Mouse (Mus musculus): Measurements from ENCODE around the gene Cnr1. TPM values are rescaled to one million over a fixed set of nuclear protein-coding genes. Genes with fewer than 3 reads are reported as not detected.

Gene Cnr1
- polyA plus RNA-seq, 1 experiment from 2014 or later: 33.9 TPM

- no peak overlapping the region for H3K4me3 ChIP-seq
- H3K9ac ChIP-seq: no peak overlapping the region
- H3K27ac ChIP-seq: no peak overlapping the region
- H3K36me3 ChIP-seq: no peaks in the 10 kb centered on the region
- H3K4me2 ChIP-seq (replicated peaks): no peak overlapping the region
- WGBS: 80% methylated on average over 5 of the region's 5 CpGs
- no peaks in the 10 kb centered on the region for H3K9me3 ChIP-seq
- no peaks in the 10 kb centered on the region for H3K4me1 ChIP-seq
- H3K27me3 ChIP-seq (replicated peaks): no peaks in the 10 kb centered on the region
- no peak for ATAC-seq (ENCODE audit: low FRiP score, low read depth)
Measured at GRCm38 (mm10) chr4:33915730-33916129, 8.7 kb upstream of the Cnr1 start.

- 56% methylated on average over 5 of the region's 5 CpGs for WGBS
- peaks cover 24% of the 10 kb centered on the region for H3K27me3 ChIP-seq (replicated peaks)
Measured at GRCm38 (mm10) chr4:33920807-33921206, 3.6 kb upstream of the Cnr1 start.

GRCm38 (mm10) chr4:33923151-33923760 is 1.1 kb upstream of the Cnr1 start:
- Histone ChIP-seq H3K27ac (0 out of 2 replicates have a peak overlapping the region, but pooled peaks have one; percentile 87), H3K27me3 (replicated peaks) (peaks cover 24% of the 10 kb centered on the region)
- ATAC-seq (ENCODE audit: low FRiP score, low read depth): no peak; the same call in 1 of the 2 replicates

More at GRCm38 (mm10) chr4:33920807-33921206, 3.6 kb upstream of the Cnr1 start:
- no peaks in the 10 kb centered on the region for H3K36me3 ChIP-seq
- no peak overlapping the region for H3K9ac ChIP-seq
- H3K4me1 ChIP-seq: peaks cover 4% of the 10 kb centered on the region; the same call in 1 of the 2 replicates
- H3K27ac ChIP-seq: no peak overlapping the region
- H3K4me2 ChIP-seq (replicated peaks): no peak overlapping the region
- no peaks in the 10 kb centered on the region for H3K9me3 ChIP-seq
- no peak overlapping the region for H3K4me3 ChIP-seq
- no peak for ATAC-seq (ENCODE audit: low FRiP score, low read depth)

GRCm38 (mm10) chr4:33923761-33924233 is 596 bp upstream of the Cnr1 start:
- H3K27me3 ChIP-seq (replicated peaks): peaks cover 24% of the 10 kb centered on the region
- peak; percentile 70 for ATAC-seq (ENCODE audit: low FRiP score, low read depth)
- no peaks in the 10 kb centered on the region for H3K9me3 ChIP-seq
- H3K4me3 ChIP-seq: peak overlapping the region; percentile 68
- H3K4me1 ChIP-seq: peaks cover 4% of the 10 kb centered on the region; the same call in 1 of the 2 replicates
- under 1% methylated on average over 55 of the region's 55 CpGs for WGBS
- peak overlapping the region; percentile 95 for H3K4me2 ChIP-seq (replicated peaks)
- peak overlapping the region; percentile 89 for H3K9ac ChIP-seq
- no peaks in the 10 kb centered on the region for H3K36me3 ChIP-seq
- H3K27ac ChIP-seq: peak overlapping the region; percentile 87

More at GRCm38 (mm10) chr4:33923151-33923760, 1.1 kb upstream of the Cnr1 start:
- Histone ChIP-seq H3K4me2 (replicated peaks) (peak overlapping the region; percentile 95), H3K9ac (peak overlapping the region; percentile 89), H3K4me1 (peaks cover 4% of the 10 kb centered on the region; the same call in 1 of the 2 replicates), H3K36me3 (no peaks in the 10 kb centered on the region), H3K4me3 (peak overlapping the region; percentile 68), H3K9me3 (no peaks in the 10 kb centered on the region)
- under 1% methylated on average over 19 of the region's 19 CpGs for WGBS

GRCm38 (mm10) chr4:33924889-33925245 is 474 bp downstream of the Cnr1 start:
- Histone ChIP-seq H3K4me1 (peaks cover 7% of the 10 kb centered on the region; the same call in 1 of the 2 replicates), H3K36me3 (no peaks in the 10 kb centered on the region), H3K9ac (peak overlapping the region; percentile 89), H3K27ac (peak overlapping the region; percentile 87), H3K27me3 (replicated peaks) (peaks cover 24% of the 10 kb centered on the region), H3K4me2 (replicated peaks) (peak overlapping the region; percentile 95), H3K4me3 (peak overlapping the region; percentile 68), H3K9me3 (no peaks in the 10 kb centered on the region)
- no peak; the same call in 1 of the 2 replicates for ATAC-seq (ENCODE audit: low FRiP score, low read depth)
- WGBS: under 1% methylated on average over 24 of the region's 24 CpGs

GRCm38 (mm10) chr4:33925489-33925888 is 1.1 kb downstream of the Cnr1 start:
- H3K9me3 ChIP-seq: no peaks in the 10 kb centered on the region
- WGBS: 56% methylated on average over 4 of the region's 4 CpGs
- ATAC-seq (ENCODE audit: low FRiP score, low read depth): no peak
- H3K4me2 ChIP-seq (replicated peaks): peak overlapping the region; percentile 95
- peaks cover 24% of the 10 kb centered on the region for H3K27me3 ChIP-seq (replicated peaks)
- peak overlapping the region; percentile 68 for H3K4me3 ChIP-seq
- peak overlapping the region; percentile 87; the same call in 1 of the 2 replicates for H3K27ac ChIP-seq
- H3K9ac ChIP-seq: no peak overlapping the region
- no peaks in the 10 kb centered on the region for H3K36me3 ChIP-seq
- peaks cover 7% of the 10 kb centered on the region; the same call in 1 of the 2 replicates for H3K4me1 ChIP-seq

GRCm38 (mm10) chr4:33926010-33926409 is 1.6 kb downstream of the Cnr1 start:
- peaks cover 24% of the 10 kb centered on the region for H3K27me3 ChIP-seq (replicated peaks)
- no peak for ATAC-seq (ENCODE audit: low FRiP score, low read depth)
- 0 out of 2 replicates have a peak overlapping the region, but pooled peaks have one; percentile 6 for H3K9ac ChIP-seq
- H3K4me2 ChIP-seq (replicated peaks): peak overlapping the region; percentile 47
- peaks cover 7% of the 10 kb centered on the region; the same call in 1 of the 2 replicates for H3K4me1 ChIP-seq
- WGBS: 44% methylated on average over 6 of the region's 6 CpGs
- no peaks in the 10 kb centered on the region for H3K36me3 ChIP-seq
- no peaks in the 10 kb centered on the region for H3K9me3 ChIP-seq
- H3K4me3 ChIP-seq: peak overlapping the region; percentile 21; the same call in 1 of the 2 replicates
- H3K27ac ChIP-seq: no peak overlapping the region

- Histone ChIP-seq H3K36me3 (no peaks in the 10 kb centered on the region), H3K9ac (0 out of 2 replicates have a peak overlapping the region, but pooled peaks have one; percentile 6), H3K9me3 (no peaks in the 10 kb centered on the region), H3K27me3 (replicated peaks) (peaks cover 18% of the 10 kb centered on the region), H3K4me2 (replicated peaks) (peak overlapping the region; percentile 47), H3K4me1 (peaks cover 7% of the 10 kb centered on the region; the same call in 1 of the 2 replicates), H3K4me3 (peak overlapping the region; percentile 21), H3K27ac (no peak overlapping the region)
- no peak for ATAC-seq (ENCODE audit: low FRiP score, low read depth)
- WGBS: 77% methylated on average over 7 of the region's 7 CpGs
Measured at GRCm38 (mm10) chr4:33926730-33927263, 2.4 kb downstream of the Cnr1 start.

GRCm38 (mm10) chr4:33927644-33928043 is 3.3 kb downstream of the Cnr1 start:
- H3K4me2 ChIP-seq (replicated peaks): peak overlapping the region; percentile 47; the same call in 1 of the 2 replicates
- H3K4me1 ChIP-seq: peaks cover 7% of the 10 kb centered on the region; the same call in 1 of the 2 replicates
- H3K27ac ChIP-seq: no peak overlapping the region
- 91% methylated on average over 3 of the region's 3 CpGs for WGBS
- no peak overlapping the region for H3K9ac ChIP-seq
- no peaks in the 10 kb centered on the region for H3K9me3 ChIP-seq
- no peaks in the 10 kb centered on the region for H3K36me3 ChIP-seq
- no peak overlapping the region for H3K4me3 ChIP-seq
- no peak for ATAC-seq (ENCODE audit: low FRiP score, low read depth)
- H3K27me3 ChIP-seq (replicated peaks): peaks cover 10% of the 10 kb centered on the region

- Histone ChIP-seq H3K4me2 (replicated peaks) (peak overlapping the region; percentile 19; the same call in 1 of the 2 replicates), H3K9me3 (no peaks in the 10 kb centered on the region), H3K9ac (no peak overlapping the region), H3K27ac (no peak overlapping the region), H3K36me3 (no peaks in the 10 kb centered on the region), H3K4me3 (no peak overlapping the region), H3K4me1 (peaks cover 5% of the 10 kb centered on the region; the same call in 1 of the 2 replicates), H3K27me3 (replicated peaks) (peaks cover 2% of the 10 kb centered on the region; the same call in 1 of the 2 replicates)
- 52% methylated on average over 1 of the region's 1 CpGs for WGBS
- no peak for ATAC-seq (ENCODE audit: low FRiP score, low read depth)
Measured at GRCm38 (mm10) chr4:33928450-33928849, 4.1 kb downstream of the Cnr1 start.

GRCm38 (mm10) chr4:33931347-33931746 is 7.0 kb downstream of the Cnr1 start:
- Histone ChIP-seq H3K27ac (no peak overlapping the region), H3K9me3 (no peaks in the 10 kb centered on the region), H3K4me1 (peaks cover 3% of the 10 kb centered on the region; the same call in 1 of the 2 replicates), H3K27me3 (replicated peaks) (no peaks in the 10 kb centered on the region), H3K36me3 (no peaks in the 10 kb centered on the region), H3K4me3 (no peak overlapping the region), H3K4me2 (replicated peaks) (no peak overlapping the region), H3K9ac (no peak overlapping the region)
- ATAC-seq (ENCODE audit: low FRiP score, low read depth): no peak
- 91% methylated on average over 8 of the region's 8 CpGs for WGBS

GRCm38 (mm10) chr4:33941557-33941956 is 17.2 kb downstream of the Cnr1 start:
- Histone ChIP-seq H3K27ac (no peak overlapping the region), H3K9me3 (no peaks in the 10 kb centered on the region), H3K36me3 (peaks cover 11% of the 10 kb centered on the region), H3K9ac (no peak overlapping the region), H3K4me3 (no peak overlapping the region), H3K4me2 (replicated peaks) (no peak overlapping the region), H3K27me3 (replicated peaks) (no peaks in the 10 kb centered on the region), H3K4me1 (no peaks in the 10 kb centered on the region)
- ATAC-seq (ENCODE audit: low FRiP score, low read depth): no peak
- WGBS: 27% methylated on average over 5 of the region's 5 CpGs
